Mouse (Mus musculus): ENCODE results near the gene Abca7. TPM values are rescaled to one million over a fixed set of nuclear protein-coding genes. Genes with fewer than 3 reads are reported as not detected.
A peak's percentile ranks its signal among the peaks of the same experiment; 100 is the strongest.
"Not testable (repeated sequence)": the region's sequence is repeated elsewhere in the genome, so short reads cannot be mapped to it uniquely, and the experiment has no call there.

The Abca7 gene
- total RNA-seq (2021): 10 to 100 TPM; 10.7 to 11.0 TPM
- long read RNA-seq, experiment 1, full-length matches to known transcripts: 1 of 9 reads
- long read RNA-seq, experiment 1, partial matches to known transcripts: 2 of 9 reads
- long read RNA-seq, experiment 1, other reads (novel, unspliced or antisense): 6 of 9 reads
- long read RNA-seq, experiment 2, full-length matches to known transcripts: 1 of 11 reads
- long read RNA-seq, experiment 2, partial matches to known transcripts: 1 of 11 reads
- long read RNA-seq, experiment 2, other reads (novel, unspliced or antisense): 9 of 11 reads

GRCm38 (mm10) chr10:79996272-79997033, at the start of gene Abca7:
TSS of gene Abca7 (plus strand) at chr10:79996494.
- peak within 1 kb of the TSS; percentile 85 for H3K27ac ChIP-seq
- peak within 1 kb of the TSS; percentile 63 for H3K4me3 ChIP-seq
- peak; percentile 50 for TF ChIP-seq CTCF (conservative IDR thresholded peaks at IDR 0.05)
- peak; percentile 92 to 98 for DNase-seq (ENCODE audit: low spot score in 2 of 2)

- Histone ChIP-seq H3K27ac (no peak overlapping the region), H3K4me3 (no peak overlapping the region)
- no peak for TF ChIP-seq CTCF (conservative IDR thresholded peaks at IDR 0.05)
- DNase-seq (ENCODE audit: low spot score in 2 of 2): no peak
These were observed 49.5 kb upstream of the Abca7 start for GRCm38 (mm10) chr10:79946752-79947322.

GRCm38 (mm10) chr10:79947502-79947901, 48.8 kb upstream of the Abca7 start:
- Histone ChIP-seq H3K4me3 (no peak overlapping the region), H3K27ac (no peak overlapping the region)
- TF ChIP-seq CTCF (conservative IDR thresholded peaks at IDR 0.05): no peak
- no peak for DNase-seq (ENCODE audit: low spot score in 2 of 2)

- no peak for TF ChIP-seq CTCF (conservative IDR thresholded peaks at IDR 0.05)
- Histone ChIP-seq H3K4me3 (no peak overlapping the region), H3K27ac (no peak overlapping the region)
- DNase-seq (ENCODE audit: low spot score in 2 of 2): no peak
These were observed 46.4 kb upstream of the Abca7 start for GRCm38 (mm10) chr10:79949873-79950272.

GRCm38 (mm10) chr10:79950661-79951060, 45.6 kb upstream of the Abca7 start:
- DNase-seq (ENCODE audit: low spot score in 2 of 2): no peak
- no peak for TF ChIP-seq CTCF (conservative IDR thresholded peaks at IDR 0.05)
- H3K27ac ChIP-seq: no peak overlapping the region
- H3K4me3 ChIP-seq: no peak overlapping the region

GRCm38 (mm10) chr10:79953946-79954345, 42.3 kb upstream of the Abca7 start:
- peak; percentile 87 for TF ChIP-seq CTCF (conservative IDR thresholded peaks at IDR 0.05)
- no peak overlapping the region for H3K4me3 ChIP-seq
- no peak overlapping the region for H3K27ac ChIP-seq
- DNase-seq (ENCODE audit: low spot score in 2 of 2): peak in 1 of 2 experiments; percentile 49

GRCm38 (mm10) chr10:79955691-79956090, 40.6 kb upstream of the Abca7 start:
- no peak for DNase-seq (ENCODE audit: low spot score in 2 of 2)
- no peak for TF ChIP-seq CTCF (conservative IDR thresholded peaks at IDR 0.05)

GRCm38 (mm10) chr10:79956643-79957154, 39.6 kb upstream of the Abca7 start:
- no peak for DNase-seq (ENCODE audit: low spot score in 2 of 2)
- TF ChIP-seq CTCF (conservative IDR thresholded peaks at IDR 0.05): no peak
- Histone ChIP-seq H3K4me3 (no peak overlapping the region), H3K27ac (no peak overlapping the region)

More at GRCm38 (mm10) chr10:79955691-79956090, 40.6 kb upstream of the Abca7 start:
- no peak overlapping the region for H3K4me3 ChIP-seq
- H3K27ac ChIP-seq: no peak overlapping the region

- peak; percentile 96 for TF ChIP-seq CTCF (conservative IDR thresholded peaks at IDR 0.05)
- H3K4me3 ChIP-seq: no peak overlapping the region
- DNase-seq (ENCODE audit: low spot score in 2 of 2): peak; percentile 61 to 76
These were observed 38.0 kb upstream of the Abca7 start for GRCm38 (mm10) chr10:79958140-79958816.

GRCm38 (mm10) chr10:79959412-79959811, 36.9 kb upstream of the Abca7 start:
- H3K4me3 ChIP-seq: peak overlapping the region; percentile 3; the same call in 1 of the 2 replicates
- not testable (repeated sequence) for DNase-seq (ENCODE audit: low spot score in 2 of 2); H3K27ac ChIP-seq

More at GRCm38 (mm10) chr10:79958140-79958816, 38.0 kb upstream of the Abca7 start:
- H3K27ac ChIP-seq: no peak overlapping the region

- H3K4me3 ChIP-seq: peak within 1 kb of the TSS; percentile 99
- peak; percentile 100 for DNase-seq (ENCODE audit: low spot score in 2 of 2)
- peak; percentile 93 for TF ChIP-seq CTCF (conservative IDR thresholded peaks at IDR 0.05)
- peak within 1 kb of the TSS; percentile 89 for H3K27ac ChIP-seq
These were observed 36.3 kb upstream of the Abca7 start, which contains the start of gene Wdr18 for GRCm38 (mm10) chr10:79959847-79960601. TSS of gene Wdr18 (plus strand) at chr10:79960152.
